Mouse (Mus musculus): ENCODE data around the gene Aarsd1. TPM values are rescaled to one million over a fixed set of nuclear protein-coding genes. Genes with fewer than 3 reads are reported as not detected.
"Not testable (repeated sequence)": the region's sequence is repeated elsewhere in the genome, so short reads cannot be mapped to it uniquely, and the experiment has no call there.

The Aarsd1 gene
- 10 to 100 TPM; 18.6 to 22.8 TPM for total RNA-seq (2021)

DNA sequence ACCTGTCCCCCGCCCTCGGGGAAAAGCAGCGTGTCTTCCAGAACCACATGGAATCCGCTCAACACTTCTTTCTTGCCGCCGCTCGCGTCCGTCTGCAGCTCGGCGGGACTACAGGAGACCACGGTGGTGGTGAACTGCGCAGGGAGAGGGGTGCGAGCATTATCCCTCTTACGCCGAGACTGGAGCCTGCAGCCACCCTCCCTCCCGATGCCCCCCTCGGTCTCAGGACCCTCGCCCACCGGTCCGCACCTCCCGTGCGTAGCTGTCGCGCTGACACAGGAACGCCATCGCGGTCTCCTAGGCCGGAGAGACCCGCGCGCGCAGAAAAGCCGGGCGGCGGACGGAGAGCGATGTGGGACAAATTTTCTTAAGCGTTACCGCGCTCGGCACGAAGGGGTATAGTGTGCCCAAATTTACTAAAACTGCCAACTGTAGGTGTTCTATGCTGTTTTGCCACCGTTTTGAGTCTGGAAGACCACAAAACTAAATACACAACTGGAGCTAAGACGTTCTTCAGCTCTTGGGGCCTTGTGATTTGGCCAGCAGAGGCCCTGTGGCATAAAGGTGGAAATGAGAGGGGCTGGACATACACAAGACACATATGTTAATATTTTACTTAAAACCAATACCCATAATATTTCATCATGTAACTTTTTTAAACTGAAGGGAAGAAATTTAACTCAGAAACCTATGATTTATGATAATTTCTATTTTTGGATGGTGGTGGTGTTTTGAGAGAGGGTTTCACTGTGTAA lies at the start of gene Aarsd1:
Gene Aarsd1, minus strand, starts transcription at position 515 of the 755 bp plus-strand sequence.
- intact Hi-C loops (cut with DNase I): no loop called here
- DNase-seq: peak; percentile 94 to 95

DNA sequence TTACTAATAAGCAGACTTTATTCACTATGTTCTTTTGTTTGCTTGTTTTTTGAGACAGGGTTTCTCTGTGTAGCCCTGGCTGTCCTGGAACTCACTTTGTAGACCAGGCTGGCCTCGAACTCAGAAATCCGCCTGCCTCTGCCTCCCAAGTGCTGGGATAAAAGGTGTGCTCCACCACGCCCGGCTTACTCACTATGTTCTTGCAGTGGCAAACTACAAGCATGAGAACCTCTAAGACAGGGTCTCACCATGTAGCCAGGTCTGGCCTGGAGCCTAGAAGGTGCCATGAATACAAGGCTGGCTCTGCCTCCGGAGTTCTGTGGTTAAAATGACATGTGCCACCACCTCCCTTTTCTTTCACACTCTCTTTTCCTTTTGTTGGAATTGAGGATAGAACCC lies 49.1 kb upstream of the Aarsd1 start:
- intact Hi-C loops (cut with DNase I): loop anchor here (2.0 to 5.0 kb wide), 2 partner anchors 24 to 86 kb away; partner anchors contain the start of genes Brca1, Nbr1 and Rpl27
- DNase-seq: not testable (repeated sequence)

DNA sequence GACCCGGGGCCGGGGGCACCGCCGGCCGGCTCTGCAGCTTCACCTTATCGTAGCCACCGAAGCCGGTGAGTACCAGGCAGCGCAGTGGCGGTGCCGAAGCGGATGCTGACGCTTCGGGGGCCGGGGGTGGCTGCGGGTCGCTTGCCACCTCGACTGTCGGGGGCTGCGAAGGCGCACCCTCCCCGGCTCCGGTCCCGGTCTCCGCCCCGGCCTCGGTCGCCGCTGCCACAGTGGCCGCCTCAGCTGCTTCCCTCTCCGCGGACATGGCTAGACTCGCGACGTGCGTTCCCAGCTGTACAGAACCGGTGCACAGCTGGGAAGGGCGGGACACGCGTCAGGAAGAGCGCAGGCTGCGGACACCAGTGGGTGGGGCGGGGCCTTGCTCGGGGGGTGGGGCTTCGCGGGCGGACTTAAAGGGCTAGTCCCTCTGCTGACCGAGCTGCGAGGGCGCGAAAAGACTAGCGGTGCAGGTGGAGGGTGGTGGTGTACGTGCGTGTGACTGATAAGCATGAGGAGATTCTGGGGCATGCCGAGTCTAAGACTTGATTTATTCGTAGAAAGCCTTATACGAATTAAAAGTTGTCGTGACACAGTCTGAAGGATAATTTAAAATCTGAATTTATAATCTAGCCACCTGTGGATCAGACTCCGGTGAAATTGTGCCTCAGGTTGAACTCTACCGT lies 48.6 kb upstream of the Aarsd1 start, which contains the start of gene Vat1:
Gene Vat1, minus strand, starts transcription at position 362 of the 683 bp plus-strand sequence.
- intact Hi-C loops (cut with DNase I): loop anchor here (2.0 to 5.0 kb wide), 2 partner anchors 23 to 86 kb away; partner anchors contain the start of genes Brca1, Nbr1 and Rpl27
- DNase-seq: peak; percentile 73 to 82

DNA sequence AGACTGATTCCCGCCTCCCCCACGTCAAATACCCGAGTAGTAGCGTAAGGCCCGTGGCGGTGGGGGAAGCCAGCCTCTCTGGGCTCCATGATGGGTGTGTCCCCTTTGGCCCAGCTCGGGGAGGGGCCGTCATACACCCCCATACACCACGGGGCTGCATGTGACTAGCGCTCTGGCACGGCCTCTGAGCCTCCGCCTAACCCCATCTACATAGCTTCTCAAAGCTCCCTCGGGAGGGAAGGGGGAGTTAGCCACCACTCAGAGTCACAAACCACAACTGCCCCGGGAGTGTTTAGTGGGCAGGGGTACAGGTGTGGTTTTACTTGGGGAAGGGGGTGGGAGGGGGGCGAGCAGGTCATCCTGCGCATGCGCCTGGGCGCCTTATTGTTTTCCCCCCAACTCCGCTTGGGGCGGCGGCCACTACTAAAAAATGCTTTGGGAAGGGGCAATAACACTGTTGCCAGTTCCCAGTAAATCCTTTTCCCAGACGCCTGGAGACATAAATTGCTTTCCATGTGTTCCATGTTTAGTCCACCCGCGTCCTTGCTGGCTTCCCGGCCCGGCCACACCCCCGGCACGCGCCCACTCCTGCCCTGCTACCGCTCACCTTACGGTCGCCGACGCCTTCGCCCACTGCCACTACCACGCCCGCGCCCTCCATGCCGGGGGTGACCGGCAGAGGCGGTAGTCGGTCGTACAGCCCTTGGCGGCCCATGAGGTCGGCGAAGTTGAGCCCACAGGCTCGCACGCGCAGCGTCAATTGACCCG lies 47.9 kb upstream of the Aarsd1 start:
- peak; percentile 66 to 79 for DNase-seq
- intact Hi-C loops (cut with DNase I): loop anchor here (5.0 kb wide), 1 partner anchor 87 kb away; the partner anchor contains the start of genes Brca1 and Nbr1

DNA sequence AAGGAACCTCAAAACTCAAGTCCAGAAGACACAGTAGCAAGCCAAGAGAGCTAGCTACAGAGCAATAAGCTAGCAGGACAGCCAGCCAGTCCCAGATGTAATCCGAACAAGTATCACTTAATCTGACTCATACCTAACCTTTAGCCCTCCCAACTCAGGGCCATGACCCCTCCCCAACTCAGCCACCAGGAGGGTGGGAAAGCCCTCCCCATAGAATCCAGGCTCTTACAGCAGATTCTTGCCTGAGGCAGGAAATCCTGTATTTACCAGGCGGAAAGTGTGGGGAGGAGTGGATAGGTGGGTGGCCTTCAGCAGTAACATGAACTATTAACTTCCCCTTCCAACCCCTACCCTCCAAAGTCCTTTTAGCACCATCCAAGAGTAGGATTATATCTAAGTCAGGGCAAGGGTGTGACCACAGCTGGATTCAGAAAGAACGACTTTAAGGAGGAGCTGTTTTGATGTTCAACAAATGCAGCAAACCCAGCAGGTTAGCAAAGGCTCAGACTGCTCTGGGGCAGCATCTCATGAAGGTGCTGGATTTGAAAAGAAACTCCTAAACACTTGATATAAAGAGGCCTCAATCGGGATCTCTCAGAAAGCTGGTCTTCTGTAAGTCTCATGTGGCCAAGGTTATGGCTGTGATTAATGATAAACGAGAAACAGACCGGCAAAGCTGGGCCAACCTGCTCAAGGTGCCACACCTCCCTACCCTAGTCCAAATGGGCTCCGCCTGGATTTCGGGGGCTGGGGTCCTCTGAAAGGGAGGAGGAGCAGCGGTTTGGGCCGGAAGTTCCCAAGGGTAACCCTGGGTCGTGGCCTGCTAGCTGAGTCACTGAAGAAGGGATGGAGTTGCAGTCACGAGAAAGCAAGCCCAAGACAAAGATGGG lies 47.0 kb upstream of the Aarsd1 start, which contains the start of gene Rnd2:
Gene Rnd2, plus strand, starts transcription at position 789 of the 890 bp plus-strand sequence.
- no peak for DNase-seq
- intact Hi-C loops (cut with DNase I): loop anchor here (5.0 kb wide), 1 partner anchor 88 kb away; the partner anchor contains the start of genes Brca1 and Nbr1

DNA sequence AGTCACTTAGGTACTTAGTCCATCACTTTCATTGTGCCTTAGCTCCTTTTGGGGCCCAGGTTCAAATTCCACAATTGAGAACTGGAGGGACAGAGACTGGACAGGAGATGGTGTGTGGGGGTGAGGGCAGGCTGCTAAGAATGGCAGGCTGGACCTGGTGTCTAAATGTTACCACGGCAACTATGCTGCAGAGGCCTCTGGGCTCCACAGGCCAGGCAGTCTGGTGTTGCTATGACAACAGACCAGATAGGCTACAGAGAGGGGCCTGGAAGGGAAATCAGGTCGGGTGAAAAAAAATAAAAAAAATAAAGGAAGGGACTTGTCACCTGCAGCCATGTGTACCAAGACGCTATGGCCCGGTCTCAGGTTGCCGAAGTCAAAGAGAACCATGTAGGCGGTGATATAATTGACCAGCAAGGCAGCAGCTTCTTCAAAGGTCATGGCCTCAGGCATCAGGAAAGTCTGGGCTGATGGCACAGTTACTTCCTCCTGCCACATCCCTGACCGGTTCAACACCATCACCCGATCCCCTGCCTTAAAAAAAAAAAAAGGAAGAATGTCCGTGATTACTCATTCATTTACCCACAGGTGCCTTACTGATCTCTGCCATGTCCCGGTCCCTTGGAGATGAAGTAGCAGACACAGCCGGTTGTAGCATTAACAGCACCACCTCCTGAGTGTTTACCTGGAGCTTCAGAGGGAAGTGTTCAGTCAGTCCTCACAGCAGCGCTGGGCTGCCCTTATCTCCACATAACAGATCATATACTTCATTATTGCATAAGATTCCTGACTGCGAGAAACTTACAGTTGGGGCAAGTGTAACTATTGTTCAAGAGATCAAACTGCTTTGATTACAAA lies 45.4 kb upstream of the Aarsd1 start:
- intact Hi-C loops (cut with DNase I): no loop called here
- no peak for DNase-seq

DNA sequence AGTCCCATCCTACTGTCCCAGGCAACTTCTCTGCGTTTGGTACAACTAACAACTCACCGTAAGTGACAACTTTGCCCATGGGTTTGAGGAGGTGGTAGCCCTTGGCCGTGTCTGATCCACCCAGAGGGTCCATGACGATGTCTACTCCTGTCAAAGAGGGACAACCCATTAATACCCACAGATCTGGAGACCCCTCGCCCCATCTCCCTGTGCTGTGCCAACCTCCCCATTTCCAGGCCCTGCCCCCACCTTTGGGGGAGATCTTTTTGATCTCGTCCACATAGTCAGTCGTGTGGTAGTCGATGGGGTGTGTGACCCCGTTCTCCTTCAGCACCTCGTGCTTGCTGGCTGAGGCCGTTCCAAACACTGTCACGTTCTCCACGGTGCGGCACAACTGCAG lies 44.7 kb upstream of the Aarsd1 start:
- intact Hi-C loops (cut with DNase I): no loop called here
- DNase-seq: no peak

DNA sequence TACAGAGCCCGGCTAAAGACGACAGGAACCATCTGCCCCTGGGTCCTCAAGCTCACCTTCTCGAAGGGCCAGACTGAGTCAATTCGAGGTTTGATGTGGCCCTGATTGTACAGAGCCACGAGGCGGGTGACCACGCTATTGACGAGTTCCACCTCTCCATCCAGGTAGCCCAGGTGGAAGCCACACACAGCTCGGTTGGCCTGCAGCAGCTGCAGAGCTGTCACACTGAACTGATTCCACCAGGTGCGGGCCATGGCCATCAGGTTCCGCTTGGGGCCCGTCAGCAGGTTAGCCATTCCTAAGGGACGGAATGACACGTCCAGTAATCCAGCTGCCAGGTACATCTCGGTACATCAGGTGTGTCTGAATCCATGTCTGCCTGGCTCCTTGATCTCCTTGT lies 42.9 kb upstream of the Aarsd1 start:
- DNase-seq: no peak
- intact Hi-C loops (cut with DNase I): no loop called here

DNA sequence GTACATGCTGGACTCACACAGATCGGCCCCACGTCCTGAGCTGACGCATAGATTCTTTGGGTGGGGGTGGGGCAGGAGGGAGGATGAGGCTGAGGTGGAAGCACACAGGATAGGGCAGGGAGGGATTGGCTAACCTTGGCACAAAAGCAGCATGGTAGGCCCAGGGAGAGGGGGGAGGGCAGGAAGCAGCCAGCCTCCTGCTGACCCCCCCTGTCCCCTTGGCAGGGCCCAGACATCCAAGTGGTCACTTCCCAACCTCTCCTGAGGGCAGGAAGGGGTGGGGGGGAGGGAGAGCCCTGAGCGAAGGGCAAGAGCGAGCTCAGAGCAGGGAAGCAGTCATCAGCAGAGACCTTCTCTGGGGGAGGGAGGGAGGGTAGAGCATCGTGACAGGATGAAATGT lies 42.3 kb upstream of the Aarsd1 start:
- intact Hi-C loops (cut with DNase I): no loop called here
- DNase-seq: no peak

DNA sequence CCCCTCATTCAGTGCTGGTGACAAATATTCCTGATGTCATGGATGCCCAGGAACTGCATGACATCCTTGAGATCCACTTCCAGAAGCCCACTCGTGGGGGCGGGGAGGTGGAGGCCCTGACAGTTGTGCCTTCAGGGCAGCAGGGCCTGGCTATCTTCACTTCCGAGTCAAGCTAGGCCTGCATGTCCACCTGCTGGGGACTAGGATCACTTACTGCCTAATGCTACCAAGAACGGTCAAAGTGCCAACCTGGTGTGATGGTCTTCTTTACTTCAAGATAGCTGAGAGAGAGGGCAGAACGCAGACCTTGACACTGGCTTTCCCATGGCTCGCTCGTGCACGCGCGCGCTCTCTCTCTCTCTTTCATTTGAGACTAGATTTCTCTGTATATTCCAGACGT lies 40.8 kb upstream of the Aarsd1 start:
- intact Hi-C loops (cut with DNase I): no loop called here
- DNase-seq: no peak

DNA sequence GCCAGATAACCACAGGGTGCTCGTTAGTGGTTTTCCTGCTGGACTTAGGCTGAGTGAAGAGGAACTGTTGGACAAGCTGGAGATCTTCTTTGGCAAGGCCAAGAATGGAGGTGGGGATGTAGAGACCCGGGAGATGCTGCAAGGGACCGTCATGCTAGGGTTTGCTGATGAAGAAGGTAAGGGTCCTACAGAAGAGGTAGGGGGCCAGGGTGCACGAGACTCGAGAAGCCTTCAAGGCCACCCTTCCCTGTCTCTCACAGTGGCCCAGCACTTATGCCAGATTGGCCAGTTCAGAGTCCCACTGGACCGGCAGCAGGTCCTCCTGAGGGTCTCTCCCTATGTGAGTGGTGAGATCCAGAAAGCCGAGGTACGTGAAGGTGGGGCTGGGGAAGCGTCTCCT lies 40.2 kb upstream of the Aarsd1 start:
- DNase-seq: no peak
- intact Hi-C loops (cut with DNase I): no loop called here

DNA sequence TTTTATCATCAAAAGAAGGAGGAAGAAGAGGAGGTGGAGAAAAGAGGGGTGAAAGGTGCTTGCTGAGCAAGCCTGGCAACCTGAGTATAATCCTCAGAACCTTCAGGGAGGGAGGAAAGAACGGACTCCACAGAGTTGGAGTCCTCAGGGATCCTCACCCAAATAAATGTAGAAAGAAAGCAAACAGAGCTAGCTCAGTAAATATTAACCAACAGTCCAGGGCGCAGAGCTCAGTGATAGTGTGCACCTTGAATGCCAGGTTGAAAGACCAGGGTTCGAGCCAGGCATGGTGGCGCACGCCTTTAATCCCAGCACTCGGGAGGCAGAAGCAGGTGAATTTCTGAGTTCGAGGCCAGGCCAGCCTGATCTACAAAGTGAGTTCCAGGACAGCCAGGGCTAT lies 38.2 kb upstream of the Aarsd1 start:
- no peak for DNase-seq

DNA sequence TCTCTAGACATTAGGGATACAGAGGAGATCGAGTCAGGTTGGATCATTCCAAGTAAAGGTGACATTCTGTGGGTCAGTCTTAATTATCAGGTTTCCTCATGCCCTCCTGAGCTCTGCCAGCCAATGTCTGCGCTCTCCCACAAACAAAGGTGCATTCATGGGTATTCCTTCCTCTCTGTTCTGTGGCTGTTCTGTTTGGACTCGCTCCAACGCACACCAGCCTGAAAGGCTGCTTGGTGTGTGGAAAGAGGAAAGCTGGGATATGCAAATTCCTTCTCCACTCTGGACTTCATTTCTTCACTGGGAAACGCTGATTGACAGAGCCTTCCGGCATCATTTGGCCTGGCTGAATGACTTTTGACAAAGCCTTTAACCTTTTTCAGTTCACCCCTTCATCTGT lies 37.3 kb upstream of the Aarsd1 start:
- intact Hi-C loops (cut with DNase I): no loop called here
- no peak for DNase-seq

More for the DNA sequence above, 38.2 kb upstream of the Aarsd1 start:
- intact Hi-C loops (cut with DNase I): no loop called here

DNA sequence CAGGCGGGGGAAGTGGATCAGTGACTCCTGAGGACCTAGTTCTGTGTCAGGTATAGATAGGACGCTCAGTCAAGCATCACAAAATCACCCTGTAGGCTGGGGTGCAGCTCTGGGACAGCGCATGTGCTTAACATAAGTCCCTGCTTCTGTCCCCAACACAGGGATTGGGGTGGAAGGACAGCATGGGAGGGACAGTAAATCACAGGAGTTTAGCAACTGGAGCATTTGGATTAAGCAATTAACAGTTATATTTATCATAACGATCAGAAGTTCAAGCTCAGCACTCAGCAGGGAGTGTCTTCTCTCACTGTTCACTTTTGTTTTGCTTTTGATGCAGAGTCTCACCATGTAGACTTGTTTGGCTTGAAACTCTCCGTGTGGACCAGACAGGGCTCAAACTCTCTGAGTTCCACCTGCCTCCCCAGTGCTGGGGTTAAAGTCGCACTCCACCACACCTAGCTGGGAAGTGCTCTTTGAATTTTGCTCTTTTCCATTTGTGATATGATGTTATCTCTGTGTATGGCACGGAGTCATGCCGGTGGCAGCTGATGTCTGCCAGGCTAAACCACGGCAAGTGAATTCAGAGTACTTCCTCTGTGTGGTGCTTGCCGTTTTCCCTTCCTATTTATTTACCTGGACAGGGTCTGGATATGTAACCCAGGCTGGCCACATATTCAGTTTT lies 34.8 kb upstream of the Aarsd1 start:
- intact Hi-C loops (cut with DNase I): no loop called here
- DNase-seq: no peak

DNA sequence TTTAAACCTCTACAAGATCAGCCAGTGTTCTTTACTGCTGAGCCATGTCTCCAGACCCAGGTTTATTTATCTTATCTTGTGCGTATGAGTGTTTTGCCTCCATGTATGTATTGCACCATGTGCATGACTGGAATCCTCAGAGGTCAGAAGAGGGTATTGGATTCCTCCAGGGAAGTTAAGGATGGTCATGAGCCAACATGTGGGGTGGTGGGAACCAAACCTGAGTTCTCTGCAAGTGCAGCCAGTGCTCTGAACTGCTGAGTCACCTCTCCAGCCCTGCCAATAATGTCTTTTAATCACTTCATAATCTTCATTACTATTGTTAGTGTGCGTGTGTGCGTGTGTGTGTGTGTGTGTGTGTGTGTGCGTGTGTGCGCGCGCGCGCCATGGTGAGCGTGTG lies 34.1 kb upstream of the Aarsd1 start:
- intact Hi-C loops (cut with DNase I): no loop called here
- DNase-seq: no peak

DNA sequence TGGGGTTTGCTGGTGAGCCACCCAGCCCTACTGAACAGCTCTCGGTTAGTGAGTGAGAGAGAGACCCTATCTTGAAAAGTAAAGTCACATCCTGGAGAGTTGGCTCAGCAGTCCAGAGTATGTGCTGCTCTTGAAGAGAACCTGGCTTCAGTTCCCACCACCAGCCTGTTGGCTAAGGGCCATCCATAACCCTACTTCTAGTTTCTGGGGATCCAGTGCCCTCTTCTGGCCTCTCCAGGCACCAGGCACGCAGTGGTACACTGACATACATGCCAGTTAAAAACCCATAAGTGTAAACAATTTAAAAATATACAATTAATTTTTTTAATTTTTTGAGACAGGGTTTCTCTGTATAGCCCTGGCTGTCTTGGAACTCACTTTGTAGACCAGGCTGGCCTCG lies 33.0 kb upstream of the Aarsd1 start:
- intact Hi-C loops (cut with DNase I): no loop called here
- DNase-seq: no peak

DNA sequence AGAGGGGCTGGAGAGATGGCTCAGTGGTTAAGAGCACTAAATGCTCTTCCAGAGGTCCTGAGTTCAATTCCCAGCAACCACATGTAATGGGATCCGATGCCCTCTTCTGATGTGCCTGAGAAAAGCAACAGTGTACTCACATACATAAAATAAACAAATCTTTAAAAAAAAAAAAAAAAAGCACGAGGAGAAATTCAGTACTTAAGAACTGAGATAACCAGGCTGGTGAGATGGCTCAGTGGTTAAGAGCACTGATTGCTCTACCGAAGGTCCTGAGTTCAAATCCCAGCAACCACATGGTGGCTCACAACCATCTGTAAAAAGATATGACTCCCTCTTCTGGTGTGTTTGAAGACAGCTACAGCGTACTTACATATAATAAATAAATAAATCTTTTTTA lies 32.2 kb upstream of the Aarsd1 start:
- DNase-seq; intact Hi-C loops (cut with DNase I): not testable (repeated sequence)

DNA sequence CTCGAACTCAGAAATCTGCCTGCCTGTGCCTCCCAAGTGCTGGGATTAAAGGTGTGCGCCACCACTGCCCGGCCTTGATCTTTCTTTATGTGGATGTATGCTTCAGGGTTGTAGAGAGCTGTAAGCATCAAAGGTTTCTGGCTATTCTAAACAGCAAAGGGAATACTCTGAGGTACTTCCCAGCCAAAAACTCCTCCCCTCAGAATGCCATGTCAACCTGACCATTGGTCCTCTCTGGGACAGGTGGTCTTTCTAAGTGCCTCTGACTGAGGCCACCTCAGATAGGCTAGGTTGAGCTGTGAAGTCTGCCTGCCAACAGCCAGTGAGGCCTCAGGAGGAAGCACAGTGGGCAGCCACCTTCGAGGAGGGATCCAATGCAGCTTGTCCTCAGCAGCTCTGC lies 31.5 kb upstream of the Aarsd1 start:
- intact Hi-C loops (cut with DNase I): no loop called here
- DNase-seq: no peak
